Mouse (Mus musculus) left cerebral cortex, postnatal 25 days (tissue): ENCODE data around the gene Prickle1. TPM values are rescaled to one million over a fixed set of nuclear protein-coding genes. Genes with fewer than 3 reads are reported as not detected.
A peak's percentile ranks its signal among the peaks of the same experiment; 100 is the strongest.

Source experiments
- DNase-seq, 2 experiments: peaks; one replicate each; pipeline ENCODE4 v3.0.0; 2022; ENCODE audit warnings: low spot score in 2 of 2, mixed read lengths in 1 of 2
- intact Hi-C: fragments of 180-260 bp; cut with DNase I; formaldehyde crosslinking; loops from one replicate; pipeline ENCODE4 v1.15.1; 2025
- total RNA-seq, 2 experiments: library from RNA; stranded (reverse); gene quantifications; 2 replicates each; pipeline ENCODE4 v1.2.3; 2021

Prickle1 gene
- total RNA-seq = 10 to 100 TPM; 85.7 to 98.6 TPM

DNA sequence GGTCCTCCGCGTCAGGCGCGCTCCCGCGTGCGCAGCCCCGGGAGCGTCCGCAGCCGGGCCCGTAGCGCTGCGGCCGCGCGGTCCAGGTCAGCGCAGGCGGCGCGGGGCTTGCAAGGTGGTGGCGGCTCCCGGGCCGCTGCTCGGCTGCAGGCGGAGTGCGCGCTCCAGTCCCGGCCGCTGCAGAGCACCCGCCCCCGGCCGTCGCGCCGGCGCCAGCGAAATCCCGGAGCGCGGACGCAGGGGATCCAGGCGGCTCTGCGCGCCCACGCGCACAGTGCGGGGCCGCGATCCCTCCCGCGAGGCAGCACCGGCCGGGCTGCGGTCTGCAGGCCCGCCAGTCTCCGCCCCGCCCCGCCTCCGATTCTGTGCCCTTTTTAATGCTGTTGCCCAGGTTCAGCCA, at the start of gene Prickle1:
Gene Prickle1 (minus strand): TSS at position 146 of the 400 bp plus-strand sequence.
- peak; percentile 88 to 91 for DNase-seq
- intact Hi-C loops = loop anchor here (2.0 to 5.0 kb wide), 5 partner anchors 102 to 657 kb away; no protein-coding TSS in a partner anchor

DNA sequence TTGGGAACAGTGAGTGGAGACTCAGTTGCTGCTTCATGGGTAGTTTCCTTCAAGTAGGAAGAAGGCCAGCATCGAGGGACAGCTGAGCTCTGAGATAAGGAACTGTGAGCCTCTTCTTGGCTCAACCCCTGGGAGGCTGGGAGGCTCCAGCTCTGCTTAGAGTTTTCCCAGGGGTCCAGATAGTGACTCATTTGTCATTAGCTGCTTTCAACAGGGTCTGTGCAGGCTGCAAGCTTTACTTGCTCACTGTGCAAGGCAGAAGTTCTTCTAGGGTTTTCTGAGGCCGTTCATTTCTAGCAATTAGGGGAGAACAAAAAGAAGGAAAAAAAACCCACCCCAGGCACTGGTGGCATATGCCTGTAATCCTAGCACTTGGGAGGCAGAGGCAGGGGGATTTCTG, 44.5 kb upstream of the Prickle1 start:
- intact Hi-C loops = no loop called here
- no peak for DNase-seq

DNA sequence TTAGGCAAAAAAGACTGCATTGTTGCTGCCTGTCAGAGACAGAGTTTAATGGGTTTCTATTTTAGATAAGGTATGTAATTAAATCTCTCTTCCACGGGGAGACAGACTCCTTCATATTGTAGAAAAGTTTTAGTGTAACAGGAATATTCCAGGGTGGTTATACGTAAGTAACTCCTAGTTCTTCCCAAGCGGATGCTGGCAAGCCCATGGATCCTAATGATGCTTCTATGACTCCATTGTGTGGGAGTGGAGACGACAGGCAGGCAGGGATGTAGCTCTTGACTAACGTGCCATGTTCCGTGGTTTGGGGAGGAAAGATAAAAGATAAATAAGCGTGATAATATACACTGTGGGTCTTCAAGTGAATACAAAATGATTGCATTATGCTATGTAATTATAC, 41.3 kb upstream of the Prickle1 start:
- peak in 1 of 2 experiments; percentile 43 for DNase-seq
- intact Hi-C loops = no loop called here

DNA sequence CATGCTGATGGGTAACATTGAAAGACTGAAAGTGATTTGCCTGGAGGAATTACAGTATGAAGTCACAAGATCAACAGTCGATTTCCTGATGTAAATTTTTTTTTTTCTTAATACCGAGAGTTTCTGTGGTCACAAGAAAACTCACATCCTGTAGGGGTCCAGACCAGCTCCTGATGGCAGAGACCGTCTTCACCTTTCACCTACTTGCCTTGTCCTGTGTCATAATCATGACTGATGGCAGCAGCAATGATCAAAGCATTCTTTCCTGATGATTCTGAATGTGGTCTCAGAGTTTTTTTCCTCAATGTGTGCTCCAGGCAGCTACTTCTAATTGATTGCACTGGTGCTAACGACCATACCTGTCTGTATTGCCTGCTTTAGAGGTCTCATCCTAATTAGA, 39.9 kb upstream of the Prickle1 start:
- intact Hi-C loops = no loop called here

DNA sequence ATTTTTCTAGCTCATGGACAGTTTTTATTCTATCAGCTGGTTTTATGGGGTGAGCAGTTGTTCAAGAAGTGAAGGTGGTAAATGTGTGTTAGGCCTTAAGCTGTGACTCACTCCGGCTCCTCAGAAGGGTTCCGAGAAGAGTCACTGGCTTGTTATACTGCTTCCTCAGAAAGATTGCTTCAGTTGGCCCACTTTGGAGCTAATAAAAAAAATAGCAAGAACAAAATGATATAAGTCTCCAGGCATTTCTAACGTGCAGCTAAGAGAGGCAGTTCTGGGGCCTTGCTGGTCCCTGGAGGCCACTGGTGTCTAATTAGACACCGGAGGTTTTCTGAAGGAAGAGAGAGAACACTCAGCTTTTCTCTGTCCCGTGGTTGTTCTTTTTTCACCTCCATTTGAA, 38.8 kb upstream of the Prickle1 start:
- DNase-seq = no peak
- intact Hi-C loops = no loop called here

More for the DNA sequence above, 39.9 kb upstream of the Prickle1 start:
- DNase-seq = no peak

DNA sequence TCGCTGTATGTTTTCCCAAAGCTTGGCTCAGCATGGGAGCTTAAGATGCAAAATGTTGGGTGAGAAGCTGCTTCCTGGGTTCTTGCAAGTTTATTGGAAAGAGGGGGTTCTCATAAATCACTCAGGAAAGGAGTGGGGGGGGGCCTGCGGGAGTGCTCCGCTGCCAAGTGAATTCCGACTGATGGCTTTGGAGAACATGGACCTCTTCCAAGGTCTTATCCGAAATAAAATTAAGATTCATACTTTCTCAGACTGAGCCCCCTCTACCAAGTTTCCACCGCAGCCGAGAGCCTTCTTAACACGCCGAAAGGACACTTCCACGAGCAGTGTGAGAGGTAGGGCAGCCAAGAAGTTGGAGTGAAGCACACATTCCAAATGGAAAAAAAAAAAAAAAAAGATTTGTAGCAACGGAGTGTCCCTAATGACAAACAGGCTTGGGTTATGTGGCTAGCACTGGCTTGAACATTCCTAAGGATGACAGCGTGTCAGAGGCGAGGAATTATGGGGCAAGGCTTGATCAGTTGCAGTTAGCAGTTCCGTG, 34.4 kb upstream of the Prickle1 start:
- intact Hi-C loops = no loop called here
- no peak for DNase-seq

DNA sequence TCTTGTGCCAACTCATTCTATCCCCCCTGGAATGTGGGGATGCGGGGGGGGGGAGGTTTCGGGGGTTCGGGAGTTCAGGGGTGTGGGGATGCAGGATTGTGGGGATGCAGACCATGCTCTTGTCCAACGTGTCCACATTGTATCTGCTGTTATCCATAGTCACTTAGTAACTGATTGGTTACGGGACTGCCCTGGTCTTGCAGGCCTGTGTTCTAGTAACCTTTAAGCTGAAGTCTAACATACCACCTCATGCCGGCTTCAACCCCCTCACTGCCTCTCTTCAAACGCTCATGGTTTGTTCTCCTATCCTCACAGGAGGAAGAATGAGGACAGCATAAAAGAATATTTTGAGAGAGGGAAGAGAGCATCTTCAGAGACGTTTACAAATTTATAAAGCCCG, 33.5 kb upstream of the Prickle1 start:
- intact Hi-C loops = no loop called here
- DNase-seq = no peak

DNA sequence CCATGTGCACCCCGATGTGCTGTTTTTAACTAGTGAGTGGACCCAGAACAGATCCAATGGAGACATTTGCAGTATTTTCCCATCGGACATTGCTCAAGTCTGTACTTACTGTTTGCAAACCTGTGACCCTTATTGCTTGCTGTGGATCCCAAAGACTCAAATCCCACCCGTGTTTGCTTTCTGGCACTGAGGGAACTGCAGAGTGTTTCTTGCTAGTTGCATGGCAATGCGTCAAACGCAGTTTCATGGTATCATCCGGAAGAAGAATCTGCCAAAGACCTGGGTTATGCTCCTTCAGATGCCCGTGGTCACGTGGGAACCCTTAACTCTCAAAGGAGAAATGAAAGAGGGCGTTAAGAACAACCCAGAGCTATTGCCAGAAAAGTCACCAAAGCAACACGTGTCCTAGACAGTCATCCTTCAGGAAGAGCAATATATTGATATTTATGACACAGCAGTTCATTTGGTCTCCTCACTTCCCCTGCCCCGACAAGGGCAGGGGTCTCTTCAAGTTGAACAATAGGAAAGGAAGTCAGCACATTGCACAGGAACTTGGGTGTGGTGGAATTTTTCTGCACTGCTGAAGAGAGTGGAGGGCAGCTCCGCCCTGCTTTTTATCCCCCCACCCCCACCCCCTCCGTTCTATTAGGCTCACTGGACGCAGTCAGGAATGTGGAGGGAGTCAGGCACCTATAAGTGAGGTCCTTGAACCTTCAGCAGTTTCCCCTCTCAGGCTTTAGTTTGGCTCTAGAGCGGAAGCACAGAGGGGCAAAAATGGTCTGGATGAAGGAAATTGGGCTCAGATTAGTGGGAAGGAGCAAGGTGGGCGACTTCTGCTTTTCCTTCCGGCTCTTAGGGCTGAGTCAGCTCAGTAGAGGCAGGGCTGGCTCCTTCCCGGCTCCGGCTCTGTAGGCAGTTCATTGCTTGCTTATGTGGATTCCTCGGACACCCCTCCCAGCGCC, 32.4 kb upstream of the Prickle1 start:
- intact Hi-C loops = no loop called here
- DNase-seq = no peak

DNA sequence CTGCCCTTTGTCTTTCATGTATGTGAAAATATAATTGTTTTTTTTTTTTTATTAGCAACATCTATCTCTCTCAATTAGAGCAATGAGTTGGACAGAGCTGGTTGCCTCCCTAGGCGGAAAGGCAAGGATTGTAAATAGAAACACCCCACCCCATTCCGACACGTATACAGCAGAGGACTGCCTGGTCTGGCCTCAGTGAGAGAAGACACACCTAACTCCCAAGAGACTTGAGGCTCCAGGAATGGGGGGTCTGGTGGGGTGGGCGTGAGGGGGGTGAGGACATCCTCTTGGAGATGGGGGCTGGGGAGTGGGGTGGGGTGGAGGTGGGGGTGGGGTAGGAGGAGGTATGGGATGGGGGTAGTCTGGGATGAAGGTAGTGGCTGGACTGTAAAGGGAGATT, 23.9 kb upstream of the Prickle1 start:
- intact Hi-C loops = no loop called here

DNA sequence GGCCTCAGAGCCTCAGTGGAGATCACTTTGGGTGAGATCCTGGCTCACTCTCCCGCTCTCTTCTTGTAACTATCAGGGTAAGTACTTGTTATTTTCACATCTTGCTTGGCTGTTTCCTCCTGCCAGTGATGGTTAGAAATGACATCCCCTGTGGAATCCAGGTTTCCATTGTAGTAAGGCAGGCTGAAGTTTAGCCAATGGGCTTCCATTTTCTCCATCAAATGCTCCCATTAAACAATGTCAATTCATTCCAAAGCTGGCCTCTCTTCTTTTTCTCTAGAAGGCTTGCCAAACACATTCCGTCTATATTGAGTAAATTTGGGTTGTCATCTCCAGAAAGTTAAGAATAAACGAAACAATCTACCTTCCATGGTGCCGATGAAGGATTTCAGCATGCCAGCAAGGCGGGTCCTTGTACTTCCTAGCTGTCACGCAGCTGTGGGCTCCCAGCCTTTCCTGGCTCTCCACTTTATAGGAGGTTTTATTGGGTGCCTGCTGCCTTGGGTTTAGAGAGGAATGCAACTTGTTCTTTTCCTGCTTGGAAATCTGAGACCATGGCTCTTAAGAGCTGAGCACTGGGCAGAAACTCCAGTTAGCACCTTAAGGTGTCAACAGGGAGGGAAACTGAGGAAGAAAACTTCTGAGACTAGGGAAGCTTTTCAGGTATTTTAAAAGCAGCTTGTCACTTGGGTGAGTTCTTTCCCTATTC, 22.9 kb upstream of the Prickle1 start:
- no peak for DNase-seq
- intact Hi-C loops = no loop called here

More for the DNA sequence above, 23.9 kb upstream of the Prickle1 start:
- DNase-seq = no peak

DNA sequence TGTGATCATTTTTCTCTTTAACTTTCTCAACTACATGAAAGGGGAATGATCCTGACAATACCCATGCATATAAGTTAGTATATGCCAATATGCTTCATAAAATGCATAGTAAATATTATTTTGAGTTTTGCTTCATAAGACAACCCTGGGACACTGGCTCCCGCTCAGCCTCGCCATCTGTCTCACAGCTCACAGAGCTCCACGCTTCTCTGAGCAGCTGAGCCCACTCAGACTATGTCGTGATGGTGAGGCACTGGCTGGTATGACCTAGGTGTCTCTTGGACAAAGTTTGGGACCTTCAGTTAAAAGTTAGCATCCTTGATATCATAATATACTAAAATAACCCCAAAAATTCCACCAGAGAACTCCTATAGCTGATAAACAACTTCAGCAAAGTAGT, 20.6 kb upstream of the Prickle1 start:
- intact Hi-C loops = no loop called here

DNA sequence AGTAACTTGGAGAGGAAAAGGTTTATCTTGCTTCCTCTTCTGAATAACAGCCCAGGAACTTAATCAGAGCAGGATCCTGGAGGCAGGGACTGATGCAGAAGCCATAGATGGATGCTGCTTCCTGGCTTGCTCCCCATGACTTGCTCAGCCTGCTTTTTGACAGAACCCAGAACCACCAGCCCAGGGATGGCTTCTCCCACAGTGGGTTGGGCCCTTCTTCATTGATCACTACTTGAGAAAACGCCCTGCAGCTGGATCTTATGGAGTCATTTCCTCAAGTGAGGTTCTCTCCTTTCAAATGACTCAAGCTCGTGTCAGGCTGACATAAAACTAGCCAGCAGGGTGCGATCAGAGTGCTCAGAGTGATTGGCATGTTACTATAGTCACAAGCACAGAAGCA, 19.3 kb upstream of the Prickle1 start:
- DNase-seq = no peak
- intact Hi-C loops = no loop called here

More for the DNA sequence above, 20.6 kb upstream of the Prickle1 start:
- no peak for DNase-seq

DNA sequence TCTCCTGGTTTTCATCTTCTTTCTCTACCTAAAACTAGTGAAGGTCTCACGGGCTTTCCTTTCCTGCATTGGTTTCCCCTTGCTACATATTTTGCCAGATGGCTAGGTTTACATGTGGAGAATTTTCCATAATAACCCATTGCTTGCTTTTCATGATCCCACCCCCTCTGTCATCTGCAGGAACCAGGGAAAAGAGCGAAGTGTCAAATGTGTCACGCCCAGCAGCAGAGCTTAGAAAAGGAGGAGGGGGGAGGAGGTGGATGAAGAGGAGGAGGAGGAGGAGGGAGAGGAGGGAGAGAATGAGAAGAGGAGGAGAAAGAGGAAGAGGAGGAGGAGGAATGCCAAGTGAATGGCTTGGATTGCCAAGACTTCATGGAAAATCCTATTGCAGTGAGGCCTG, 17.9 kb upstream of the Prickle1 start:
- intact Hi-C loops = no loop called here
- DNase-seq = no peak

DNA sequence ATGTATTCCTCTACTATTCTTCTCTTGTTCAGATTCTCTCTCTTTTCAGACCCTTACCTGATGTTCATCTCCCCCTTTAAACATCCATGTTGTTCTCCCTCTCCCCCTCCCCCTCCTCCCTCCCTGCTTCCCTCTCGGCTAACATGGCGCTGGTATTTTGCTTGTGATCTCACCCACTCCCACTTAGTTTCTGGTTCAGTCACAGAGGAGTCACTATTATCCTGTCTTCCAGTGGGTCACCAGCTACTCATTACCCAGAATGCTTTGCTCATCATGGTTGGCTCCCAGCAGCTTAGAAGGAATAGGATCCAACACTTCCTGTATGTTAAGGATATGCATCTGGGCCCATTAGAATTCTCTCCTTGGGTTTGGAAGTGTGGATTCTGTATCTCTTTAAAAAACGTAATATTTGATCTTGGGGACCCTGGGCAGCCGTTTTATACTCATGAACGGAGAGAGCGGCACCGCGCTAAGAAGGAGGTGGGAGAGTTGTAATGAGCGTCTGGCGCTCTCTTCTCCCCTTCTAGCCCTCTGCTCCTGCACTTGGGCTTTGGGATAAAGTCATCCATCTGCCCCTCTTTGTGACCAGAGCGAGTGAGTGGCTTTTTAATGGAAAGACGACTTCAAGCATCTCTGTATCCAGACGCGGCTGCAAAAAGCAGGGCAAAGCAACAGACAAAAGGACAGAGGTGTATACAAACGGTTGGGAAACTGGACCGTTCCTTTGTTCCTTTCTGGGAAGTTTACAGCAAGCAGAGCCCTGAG, 16.0 kb upstream of the Prickle1 start:
- intact Hi-C loops = loop anchor here (2.0 kb wide), 2 partner anchors 79 to 213 kb away; no protein-coding TSS in a partner anchor

DNA sequence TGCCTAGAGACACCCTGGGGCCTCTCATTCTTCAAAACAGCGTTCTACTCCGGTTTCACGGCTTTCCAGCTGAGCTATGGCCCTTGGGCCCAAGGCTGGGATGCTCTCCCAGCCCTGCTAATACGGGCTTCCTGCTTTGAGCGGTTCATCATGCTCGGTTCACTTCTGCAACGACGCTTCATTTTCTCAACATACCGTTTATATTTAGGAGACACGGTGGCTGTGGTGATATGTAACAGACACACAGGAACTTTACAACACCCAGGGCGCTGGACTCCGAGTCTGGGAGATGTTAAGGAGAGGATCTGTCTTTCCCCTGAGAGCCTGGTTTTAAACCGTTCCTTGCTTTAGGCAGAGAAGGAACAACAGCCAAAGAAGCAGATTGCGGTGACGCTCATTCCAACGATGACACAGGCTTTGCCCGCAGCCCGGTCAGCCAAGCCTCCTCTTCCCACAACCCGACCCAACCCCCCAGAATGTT, 15.1 kb upstream of the Prickle1 start:
- peak in 1 of 2 experiments; percentile 67 for DNase-seq
- intact Hi-C loops = loop anchor here (1.0 to 2.0 kb wide), 3 partner anchors 80 to 236 kb away; no protein-coding TSS in a partner anchor

More for the DNA sequence above, 16.0 kb upstream of the Prickle1 start:
- no peak for DNase-seq

DNA sequence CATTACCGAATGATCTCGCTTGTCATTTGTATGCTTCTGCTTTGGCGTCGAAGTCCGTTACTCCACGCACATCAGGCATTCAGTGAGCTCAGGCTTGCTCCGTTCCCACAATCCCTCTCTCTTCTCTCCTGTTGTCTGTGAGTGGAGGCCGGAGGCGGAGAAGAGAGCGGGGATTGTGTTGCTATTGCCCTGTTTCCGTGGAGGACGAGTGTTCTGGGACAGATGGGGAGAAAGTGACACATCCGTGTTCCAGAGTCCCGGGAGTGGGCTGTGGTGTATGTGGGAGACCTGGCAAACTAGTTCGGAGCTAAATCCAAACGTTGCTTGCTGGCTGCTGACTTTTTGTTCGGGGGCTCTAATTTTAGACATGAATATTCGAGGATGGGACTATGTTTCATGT, 14.6 kb upstream of the Prickle1 start:
- peak; percentile 18 to 94 for DNase-seq
- intact Hi-C loops = loop anchor here (1.0 to 2.0 kb wide), 3 partner anchors 81 to 236 kb away; no protein-coding TSS in a partner anchor

DNA sequence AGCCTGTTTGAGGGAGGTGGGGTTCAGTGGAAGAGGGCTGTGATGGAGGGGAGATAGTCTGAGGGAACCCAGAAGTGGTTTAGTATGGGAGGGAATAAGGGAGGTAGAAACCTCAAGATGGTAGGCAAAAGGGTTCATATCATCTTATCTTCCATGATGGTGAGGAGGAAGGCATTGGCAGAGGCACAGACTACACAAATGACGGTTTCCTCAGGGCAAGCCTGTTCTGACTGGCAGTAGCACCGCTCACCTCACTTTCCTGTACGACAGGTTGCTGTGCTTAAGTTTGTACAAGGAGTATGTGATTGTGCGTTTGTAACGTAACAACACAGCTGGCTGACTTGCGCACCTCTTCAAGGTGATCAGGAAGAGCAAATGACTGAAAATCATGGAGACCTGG, 7.2 kb upstream of the Prickle1 start:
- intact Hi-C loops = no loop called here
- no peak for DNase-seq

DNA sequence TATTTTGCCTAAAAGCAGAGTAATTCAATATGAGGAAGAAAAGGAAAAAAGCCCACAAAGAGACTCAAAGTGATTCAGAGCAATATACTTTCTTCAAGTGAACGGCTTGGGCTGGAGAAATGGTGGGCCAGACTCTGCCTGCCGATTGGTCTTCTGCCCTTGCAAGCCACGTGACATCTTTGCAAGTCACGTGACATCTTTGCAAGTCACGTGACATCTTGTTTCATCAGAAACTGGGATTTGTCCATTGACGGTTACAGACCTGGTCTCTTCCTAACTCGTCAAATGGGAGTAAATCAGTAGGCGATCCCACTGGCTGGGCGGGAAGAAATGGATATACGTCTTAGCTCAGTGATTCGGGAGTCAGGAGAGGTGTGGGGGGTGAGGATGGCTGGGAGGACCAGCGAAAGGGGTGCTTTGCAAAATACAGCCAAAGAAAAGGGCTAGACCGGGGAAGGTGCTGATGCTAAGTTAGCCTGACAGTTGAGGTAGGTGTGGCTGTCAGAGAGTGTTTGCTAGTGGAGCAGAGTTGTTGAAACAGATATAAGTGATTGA, 5.8 kb upstream of the Prickle1 start:
- intact Hi-C loops = no loop called here

DNA sequence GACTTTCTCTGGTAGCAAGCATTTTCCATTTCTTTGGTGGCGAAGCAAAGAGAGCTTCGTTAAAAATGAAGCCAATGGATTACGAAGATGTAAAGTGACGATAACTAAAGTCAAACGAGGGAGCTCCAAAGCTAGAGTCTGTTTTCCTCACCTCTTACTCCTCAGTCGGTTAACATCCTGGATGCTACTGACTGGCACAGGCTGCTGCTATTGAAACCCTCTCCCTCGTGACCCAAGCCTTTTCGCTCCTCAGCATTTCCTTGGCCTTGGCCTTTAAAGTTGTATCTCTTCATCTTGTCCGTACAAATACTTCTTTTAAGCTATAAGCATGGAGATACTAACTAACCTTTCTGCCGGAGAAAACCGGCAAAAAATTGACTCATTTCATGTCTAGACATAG, 1.3 kb upstream of the Prickle1 start:
- no peak for DNase-seq
- intact Hi-C loops = loop anchor here (5.0 kb wide), 4 partner anchors 100 to 655 kb away; no protein-coding TSS in a partner anchor

More for the DNA sequence above, 5.8 kb upstream of the Prickle1 start:
- no peak for DNase-seq
